Mouse (Mus musculus) heart, embryonic 11.5 days (tissue): Measurements from ENCODE around the gene Hoxd1. TPM values are rescaled to one million over a fixed set of nuclear protein-coding genes. Genes with fewer than 3 reads are reported as not detected.
A peak's percentile ranks its signal among the peaks of the same experiment; 100 is the strongest.

Experiments
- ATAC-seq: fragments of 200-750 bp; cut with Nextera tagmentation; replicated peaks from 2 replicates; pipeline ENCODE4 v1.8.0; 2017; ENCODE audit warnings: moderate library complexity; ENCODE audit not compliant: insufficient number of reproducible peaks, low FRiP score, low TSS enrichment
- H3K27ac ChIP-seq: fragments of 300-500 bp; sonication (generic); 2 replicates; pipeline ENCODE4 v1.5.1; 2014; ENCODE audit warnings: mild to moderate bottlenecking, low read depth, low read length
- H3K27me3 ChIP-seq: fragments of 300-500 bp; sonication (generic); 2 replicates; pipeline ENCODE4 v1.6.1; 2014; ENCODE audit warnings: mild to moderate bottlenecking, low read length, mixed read lengths; ENCODE audit not compliant: control insufficient read depth, insufficient read depth
- H3K36me3 ChIP-seq: fragments of 300-500 bp; sonication (generic); 2 replicates; pipeline ENCODE4 v1.6.1; 2014; ENCODE audit warnings: mild to moderate bottlenecking, low read length, moderate library complexity, mixed read lengths; ENCODE audit not compliant: control insufficient read depth, insufficient read depth
- H3K4me1 ChIP-seq: fragments of 300-500 bp; sonication (generic); 2 replicates; pipeline ENCODE4 v1.6.1; 2014; ENCODE audit warnings: low read length; ENCODE audit not compliant: control insufficient read depth, insufficient read depth
- H3K4me2 ChIP-seq: fragments of 300-500 bp; sonication (generic); 2 replicates; pipeline ENCODE4 v1.6.1; 2014; ENCODE audit warnings: mild to moderate bottlenecking, moderate library complexity
- H3K4me3 ChIP-seq: fragments of 300-500 bp; sonication (generic); 2 replicates; pipeline ENCODE4 v1.5.1; 2014; ENCODE audit warnings: low read depth, low read length
- H3K9ac ChIP-seq: fragments of 300-500 bp; sonication (generic); 2 replicates; pipeline ENCODE4 v1.6.1; 2014; ENCODE audit warnings: mild to moderate bottlenecking, low read depth, low read length, moderate library complexity
- H3K9me3 ChIP-seq: fragments of 300-500 bp; sonication (generic); replicated peaks from 2 replicates; pipeline ENCODE4 v1.6.1; 2016; ENCODE audit warnings: low read length; ENCODE audit not compliant: control insufficient read depth
- WGBS: fragments of 180-500 bp; shearing (Covaris S2); extraction: QIAGEN DNeasy Blood & Tissue Kit; methylation state at CpG from one replicate; pipeline ENCODE4 v1.1.7; 2014; ENCODE audit not compliant: insufficient replicate concordance; 5-methylcytosine and 5-hydroxymethylcytosine counted together
- polyA plus RNA-seq: library from polyadenylated mRNA; unstranded; fragments of >200 nt; fragmentation: Nextera tagmentation; extraction: Ambion mirVana; gene quantifications from 2 replicates; pipeline ENCODE4 v1.2.1, GENCODE M21; 2014

Gene Hoxd1
- polyA plus RNA-seq, 1 experiment from 2014 or later: not detected

DNA sequence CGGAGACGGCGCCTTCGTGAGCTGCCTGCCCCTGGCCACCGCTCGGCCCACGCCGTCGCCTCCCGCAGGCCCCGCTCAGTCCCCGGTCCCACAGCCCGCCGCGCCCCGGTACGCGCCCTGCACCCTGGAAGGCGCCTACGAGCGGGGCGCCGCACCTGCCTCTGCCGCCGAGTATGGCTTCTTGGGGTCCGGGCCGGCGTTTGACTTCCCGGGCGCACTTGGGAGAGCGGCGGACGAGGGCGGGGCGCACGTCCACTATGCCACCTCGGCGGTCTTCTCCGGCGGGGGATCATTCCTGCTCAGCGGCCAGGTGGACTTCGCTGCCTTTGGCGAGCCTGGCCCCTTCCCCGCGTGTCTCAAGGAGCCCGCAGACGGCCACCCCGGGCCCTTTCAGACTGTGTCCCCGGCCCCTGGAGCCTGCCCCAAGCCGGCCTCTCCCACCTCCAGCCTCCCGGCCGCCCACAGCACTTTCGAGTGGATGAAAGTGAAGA is 510 bp downstream of the Hoxd1 start:
- Histone ChIP-seq H3K27me3 (peaks cover 55% of the 10 kb centered on the region), H3K27ac (no peak overlapping the region)
- peak; percentile 26; the same call in 1 of the 2 replicates for ATAC-seq

DNA sequence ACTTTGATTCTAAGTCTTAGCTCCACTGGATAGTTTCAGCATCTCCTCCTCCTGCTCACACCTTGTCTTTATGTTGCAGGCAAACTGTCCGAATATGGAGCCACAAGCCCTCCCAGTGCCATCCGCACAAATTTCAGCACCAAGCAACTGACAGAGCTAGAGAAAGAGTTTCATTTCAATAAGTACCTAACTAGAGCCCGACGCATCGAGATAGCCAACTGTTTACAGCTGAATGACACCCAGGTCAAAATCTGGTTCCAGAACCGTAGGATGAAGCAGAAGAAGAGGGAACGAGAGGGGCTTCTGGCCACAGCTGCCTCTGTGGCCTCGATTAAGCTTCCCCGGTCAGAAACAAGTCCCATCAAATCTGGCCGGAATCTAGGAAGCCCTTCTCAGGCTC is 1.2 kb downstream of the Hoxd1 start:
- Histone ChIP-seq H3K4me3 (no peak overlapping the region), H3K9ac (no peak overlapping the region), H3K4me1 (peaks cover 11% of the 10 kb centered on the region; the same call in 1 of the 2 replicates), H3K36me3 (no peaks in the 10 kb centered on the region), H3K9me3 (no peaks in the 10 kb centered on the region), H3K4me2 (no peak overlapping the region), H3K27me3 (peaks cover 51% of the 10 kb centered on the region), H3K27ac (no peak overlapping the region)
- 48% methylated on average over 10 of the region's 10 CpGs for WGBS
- ATAC-seq: no peak

More for the DNA sequence above, 510 bp downstream of the Hoxd1 start:
- WGBS: 1% methylated on average over 32 of the region's 53 CpGs
- Histone ChIP-seq H3K4me2 (peak overlapping the region; percentile 93), H3K4me1 (peaks cover 11% of the 10 kb centered on the region; the same call in 1 of the 2 replicates), H3K4me3 (peak overlapping the region; percentile 54), H3K9ac (no peak overlapping the region), H3K9me3 (no peaks in the 10 kb centered on the region), H3K36me3 (no peaks in the 10 kb centered on the region)

GRCm38 (mm10) chr2:74774359-74774758 is 11.6 kb downstream of the Hoxd1 start:
- Histone ChIP-seq H3K27me3 (no peaks in the 10 kb centered on the region), H3K36me3 (no peaks in the 10 kb centered on the region), H3K4me1 (no peaks in the 10 kb centered on the region), H3K9me3 (no peaks in the 10 kb centered on the region), H3K4me3 (no peak overlapping the region), H3K9ac (no peak overlapping the region), H3K27ac (no peak overlapping the region), H3K4me2 (no peak overlapping the region)
- ATAC-seq: no peak
- WGBS: 69% methylated on average over 2 of the region's 2 CpGs

GRCm38 (mm10) chr2:74777536-74778275 is 14.9 kb downstream of the Hoxd1 start:
- Histone ChIP-seq H3K4me2 (no peak overlapping the region), H3K27me3 (no peaks in the 10 kb centered on the region), H3K36me3 (no peaks in the 10 kb centered on the region), H3K9ac (no peak overlapping the region), H3K9me3 (no peaks in the 10 kb centered on the region), H3K4me1 (no peaks in the 10 kb centered on the region), H3K27ac (no peak overlapping the region), H3K4me3 (no peak overlapping the region)
- WGBS: 70% methylated on average over 13 of the region's 13 CpGs
- ATAC-seq: no peak

- WGBS: 72% methylated on average over 5 of the region's 5 CpGs
- H3K27ac ChIP-seq: no peak overlapping the region
- H3K27me3 ChIP-seq: no peaks in the 10 kb centered on the region
- no peaks in the 10 kb centered on the region for H3K36me3 ChIP-seq
- no peak overlapping the region for H3K4me2 ChIP-seq
- H3K4me1 ChIP-seq: no peaks in the 10 kb centered on the region
- no peak overlapping the region for H3K9ac ChIP-seq
- no peaks in the 10 kb centered on the region for H3K9me3 ChIP-seq
- no peak overlapping the region for H3K4me3 ChIP-seq
- ATAC-seq: no peak
These were observed 18.6 kb downstream of the Hoxd1 start for GRCm38 (mm10) chr2:74781386-74781785.

- no peak for ATAC-seq
- WGBS: 44% methylated on average over 7 of the region's 7 CpGs
- no peaks in the 10 kb centered on the region for H3K27me3 ChIP-seq
- no peak overlapping the region for H3K27ac ChIP-seq
- no peaks in the 10 kb centered on the region for H3K4me1 ChIP-seq
- H3K9me3 ChIP-seq: no peaks in the 10 kb centered on the region
- H3K4me2 ChIP-seq: no peak overlapping the region
- no peak overlapping the region for H3K4me3 ChIP-seq
- H3K36me3 ChIP-seq: no peaks in the 10 kb centered on the region
- no peak overlapping the region for H3K9ac ChIP-seq
These were observed 32.8 kb downstream of the Hoxd1 start for GRCm38 (mm10) chr2:74795531-74795930.

DNA sequence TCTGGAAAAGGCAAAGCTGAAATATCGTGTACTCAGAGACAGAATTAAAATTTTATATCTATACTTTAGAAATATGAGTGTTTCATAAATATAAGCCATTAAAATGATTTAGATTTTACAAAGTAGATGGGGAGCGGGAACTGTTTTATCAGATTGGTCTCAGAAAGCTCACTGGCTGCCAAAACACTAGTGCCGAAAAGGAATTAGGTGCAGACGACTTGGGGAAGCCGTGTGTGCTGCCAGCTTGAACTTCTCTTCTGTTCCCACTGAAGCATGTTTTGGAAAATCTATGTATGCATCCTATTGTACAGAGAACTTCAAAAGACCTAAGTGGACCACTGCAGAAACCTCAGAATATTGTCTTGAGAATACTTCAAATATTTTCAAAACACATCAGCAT is 45.7 kb downstream of the Hoxd1 start:
- Histone ChIP-seq H3K36me3 (no peaks in the 10 kb centered on the region), H3K27me3 (peaks cover 5% of the 10 kb centered on the region; the same call in 1 of the 2 replicates), H3K4me1 (no peaks in the 10 kb centered on the region), H3K4me2 (no peak overlapping the region), H3K27ac (no peak overlapping the region), H3K9me3 (no peaks in the 10 kb centered on the region), H3K4me3 (no peak overlapping the region), H3K9ac (no peak overlapping the region)
- ATAC-seq: no peak
- WGBS: 71% methylated on average over 5 of the region's 5 CpGs
